Mouse (Mus musculus) kidney, adult 11 months (tissue): ENCODE results near the gene Gmfb.
A peak's percentile ranks its signal among the peaks of the same experiment; 100 is the strongest.
"Not testable (repeated sequence)": the region's sequence is repeated elsewhere in the genome, so short reads cannot be mapped to it uniquely, and the experiment has no call there.

Experiments used
- DNase-seq: peaks from one replicate; pipeline ENCODE4 v3.0.0; 2022

Gmfb gene

GRCm38 (mm10) chr14:46821873-46822716, at the start of gene Gmfb:
Gene Gmfb, minus strand, starts transcription at chr14:46822242.
- peak; percentile 96 for DNase-seq

- no peak for DNase-seq
These were observed 40.9 kb upstream of the Gmfb start for GRCm38 (mm10) chr14:46862922-46863321.

DNA sequence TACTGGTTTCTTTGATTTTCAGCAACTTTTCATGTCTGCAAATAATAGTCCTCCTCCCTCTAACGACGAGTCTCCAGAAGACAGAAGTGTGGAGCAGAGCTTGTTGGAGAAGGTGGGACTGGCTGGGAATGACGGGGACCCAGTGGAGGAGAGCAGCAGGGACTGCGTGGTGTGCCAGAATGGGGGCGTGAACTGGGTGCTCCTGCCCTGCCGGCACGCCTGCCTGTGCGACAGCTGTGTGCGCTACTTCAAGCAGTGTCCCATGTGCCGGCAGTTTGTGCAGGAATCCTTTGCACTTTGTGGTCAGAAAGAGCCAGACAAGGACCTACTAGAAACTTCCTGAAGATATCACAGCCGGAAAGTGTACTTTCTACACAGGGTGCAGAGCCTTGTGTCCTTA, 31.6 kb upstream of the Gmfb start:
- no peak for DNase-seq

DNA sequence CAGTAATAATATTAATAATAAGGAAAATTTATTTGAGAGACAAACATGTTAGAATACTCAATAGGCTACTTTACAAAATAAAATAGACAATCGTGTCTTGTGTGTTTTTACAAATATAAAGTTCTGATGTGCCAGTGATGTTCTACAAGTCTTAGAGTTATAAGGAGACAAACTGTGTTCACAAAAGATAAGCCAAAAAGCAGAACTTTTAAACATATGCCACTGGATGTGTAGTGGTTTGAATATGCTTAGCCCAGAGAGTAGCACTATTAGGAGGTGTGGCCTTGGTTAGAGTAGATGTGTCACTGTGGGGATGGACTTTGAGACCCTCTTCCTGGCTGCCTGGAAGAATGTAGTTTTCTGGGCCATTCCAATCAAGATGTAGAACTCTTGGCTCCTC, 27.7 kb upstream of the Gmfb start:
- DNase-seq: no peak

DNA sequence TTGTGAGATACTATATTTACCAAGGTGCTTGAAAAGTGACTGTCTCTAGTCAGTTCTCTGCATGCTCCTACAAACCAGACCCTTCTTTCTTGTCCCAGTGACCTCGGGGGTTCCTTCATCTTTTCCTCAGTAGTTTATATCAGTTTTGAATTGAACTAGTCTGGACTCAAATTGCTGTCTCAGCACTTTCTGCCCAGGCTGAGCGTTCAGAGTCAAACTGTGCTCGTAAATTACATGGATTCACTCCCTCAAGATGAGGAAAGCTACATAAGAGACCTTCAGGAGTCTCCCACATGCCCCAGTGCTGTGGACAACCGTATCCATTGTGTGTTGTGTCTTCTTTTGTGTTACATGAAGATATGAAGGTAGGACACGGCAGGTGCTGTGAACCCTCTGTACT, 26.7 kb upstream of the Gmfb start:
- no peak for DNase-seq

GRCm38 (mm10) chr14:46848063-46848590, 26.1 kb upstream of the Gmfb start:
- peak; percentile 26 for DNase-seq

GRCm38 (mm10) chr14:46845706-46846105, 23.7 kb upstream of the Gmfb start:
- DNase-seq: no peak

DNA sequence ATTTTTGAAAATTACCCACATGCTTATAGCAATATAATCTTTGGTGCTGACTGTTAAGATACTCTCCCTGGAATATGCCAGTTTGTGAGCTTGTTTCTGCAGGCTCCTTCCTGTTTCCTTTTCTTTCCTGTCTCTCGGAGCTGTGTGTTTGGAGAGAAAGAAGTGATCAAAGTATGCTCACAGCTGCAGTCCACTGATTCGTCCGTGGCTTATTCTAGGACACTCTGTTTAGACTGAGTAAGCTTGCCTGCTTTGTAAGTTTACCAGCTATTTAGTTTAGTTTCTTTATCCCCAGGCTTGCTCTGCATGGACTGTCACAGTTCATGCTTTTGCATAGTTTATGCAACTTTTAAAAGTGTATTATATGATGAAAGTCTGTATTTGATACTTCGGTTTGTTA, 17.3 kb upstream of the Gmfb start:
- no peak for DNase-seq

DNA sequence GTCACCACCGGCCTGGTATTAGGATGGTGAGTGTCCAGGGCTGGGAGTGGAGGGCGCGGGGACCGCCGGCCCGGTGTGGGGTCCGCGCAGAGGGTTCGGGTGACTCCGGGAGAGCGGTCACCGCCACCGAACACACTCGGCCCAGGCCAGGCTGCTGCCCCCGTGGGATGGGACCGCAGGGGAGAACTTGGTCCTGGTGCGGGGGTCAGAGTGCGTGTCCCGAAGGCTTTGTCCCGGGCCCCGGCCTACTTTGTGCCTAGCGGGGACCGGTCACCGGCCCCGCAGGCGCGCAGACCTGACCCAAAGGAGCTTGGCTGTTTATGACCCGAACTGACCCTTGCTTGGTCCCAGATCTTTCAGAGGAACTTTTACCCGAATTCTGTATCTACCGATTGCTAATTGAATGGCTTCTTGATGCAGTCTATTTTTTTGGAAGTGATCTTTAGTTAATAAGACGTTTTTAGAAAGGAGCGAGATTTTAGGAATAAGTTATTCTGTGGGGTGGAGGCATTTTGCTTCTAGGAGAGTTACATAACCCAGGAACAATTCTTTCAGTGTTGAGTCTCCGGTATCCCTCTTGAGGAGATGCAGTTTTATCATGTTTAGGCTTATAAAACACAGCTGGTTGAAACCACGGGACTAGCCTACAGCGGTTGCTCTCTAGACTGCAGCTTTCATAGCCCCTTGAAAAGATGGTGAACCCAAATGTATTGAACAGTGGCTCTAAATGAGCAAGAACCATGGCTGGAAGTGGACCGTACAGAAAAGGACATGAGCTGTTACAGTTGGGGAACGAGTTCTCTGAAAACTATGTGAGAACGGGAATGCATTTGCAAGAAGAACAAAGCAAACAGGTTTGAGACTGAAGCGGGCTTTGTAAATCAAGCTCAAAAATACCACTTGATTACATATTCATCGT, 10.6 kb upstream of the Gmfb start:
- no peak for DNase-seq

DNA sequence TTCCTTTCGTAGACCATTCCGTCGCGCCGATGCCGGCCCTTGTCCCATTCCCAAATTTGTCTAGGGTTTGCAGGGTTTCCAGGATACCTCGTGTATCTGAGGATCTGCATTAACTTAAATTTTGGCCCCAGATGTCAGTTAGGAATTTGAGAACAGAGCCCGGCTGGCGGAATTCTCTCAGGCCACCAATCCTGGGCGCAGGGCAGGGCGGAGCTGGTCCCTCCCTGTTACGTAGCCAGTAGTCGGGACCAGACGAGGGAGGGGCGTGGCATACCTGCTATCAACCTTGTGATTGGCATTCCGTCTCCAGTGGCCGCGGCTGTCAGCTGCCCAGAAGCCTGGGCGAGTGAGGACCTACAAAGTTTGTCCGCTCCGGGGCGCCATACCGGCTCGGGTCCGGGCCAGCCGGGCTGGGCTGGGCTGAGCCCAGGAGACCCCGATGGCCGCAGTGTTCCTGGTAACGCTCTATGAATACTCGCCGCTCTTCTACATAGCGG, 9.8 kb upstream of the Gmfb start, which contains the start of gene Cgrrf1:
TSS of gene Cgrrf1 (plus strand) at position 289 of the 497 bp plus-strand sequence.
- peak; percentile 98 for DNase-seq

DNA sequence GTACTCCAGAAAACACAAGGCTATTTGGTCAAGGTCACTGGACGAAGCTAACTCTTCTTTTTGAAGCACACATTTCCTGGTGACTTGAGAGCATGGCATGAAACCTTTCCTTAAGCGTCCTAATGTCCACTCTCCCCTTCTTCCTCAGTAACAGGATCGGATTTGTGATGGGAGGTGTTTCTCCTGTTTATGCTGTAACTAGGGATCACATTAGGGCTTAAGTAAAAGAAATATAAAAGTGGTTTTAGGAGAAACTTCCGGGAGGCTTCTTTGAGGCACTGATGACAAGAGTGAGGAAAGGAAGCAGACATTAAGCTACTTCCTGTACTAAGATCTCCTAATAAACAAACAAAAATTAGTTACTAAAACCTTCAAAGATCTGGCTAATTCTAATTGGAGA, 9.3 kb upstream of the Gmfb start:
- no peak for DNase-seq

GRCm38 (mm10) chr14:46827430-46827829, 5.4 kb upstream of the Gmfb start:
- no peak for DNase-seq

DNA sequence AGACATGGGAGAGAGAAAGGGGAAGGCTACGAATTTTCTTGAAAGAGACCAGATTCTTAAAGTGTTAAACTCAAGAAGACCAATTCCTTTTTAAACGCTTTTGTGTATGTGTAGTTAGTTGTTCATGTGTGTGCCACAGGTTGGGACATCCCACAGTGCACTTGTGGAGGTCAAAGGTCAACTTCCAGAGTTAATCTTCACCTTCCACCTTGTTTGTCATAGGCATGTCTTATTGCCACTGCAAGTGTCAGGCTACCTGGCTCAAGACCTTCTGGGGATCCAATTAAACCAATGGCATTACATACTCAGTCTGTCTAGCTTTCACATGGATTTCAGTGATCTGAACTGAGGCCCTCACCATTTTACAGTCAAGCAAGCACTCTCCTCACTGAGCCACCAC, 2.0 kb upstream of the Gmfb start:
- DNase-seq: peak; percentile 49

- DNase-seq: peak; percentile 69
These were observed 670 bp downstream of the Gmfb start for GRCm38 (mm10) chr14:46821271-46821872.

DNA sequence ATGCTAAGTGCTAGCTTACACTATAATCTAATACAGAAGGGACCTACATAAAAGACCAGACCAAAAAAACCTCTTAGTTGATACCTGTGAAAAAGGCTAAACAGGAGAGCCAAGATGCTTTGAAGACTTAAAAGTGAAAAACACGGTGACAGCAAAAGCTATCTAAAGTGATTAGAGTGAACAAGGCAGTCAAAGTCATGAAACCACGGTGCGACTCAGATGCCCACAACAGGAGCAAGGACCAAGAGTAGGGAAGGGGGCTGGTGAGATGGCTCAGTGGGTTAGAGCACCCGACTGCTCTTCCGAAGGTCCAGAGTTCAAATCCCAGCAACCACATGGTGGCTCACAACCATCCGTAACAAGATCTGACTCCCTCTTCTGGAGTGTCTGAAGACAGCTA, 2.1 kb downstream of the Gmfb start:
- DNase-seq: not testable (repeated sequence)

- no peak for DNase-seq
These were observed 3.3 kb downstream of the Gmfb start for GRCm38 (mm10) chr14:46818743-46819142.

GRCm38 (mm10) chr14:46816916-46817622, 5.0 kb downstream of the Gmfb start:
- DNase-seq: no peak

GRCm38 (mm10) chr14:46815640-46816039, 6.4 kb downstream of the Gmfb start:
- DNase-seq: no peak

DNA sequence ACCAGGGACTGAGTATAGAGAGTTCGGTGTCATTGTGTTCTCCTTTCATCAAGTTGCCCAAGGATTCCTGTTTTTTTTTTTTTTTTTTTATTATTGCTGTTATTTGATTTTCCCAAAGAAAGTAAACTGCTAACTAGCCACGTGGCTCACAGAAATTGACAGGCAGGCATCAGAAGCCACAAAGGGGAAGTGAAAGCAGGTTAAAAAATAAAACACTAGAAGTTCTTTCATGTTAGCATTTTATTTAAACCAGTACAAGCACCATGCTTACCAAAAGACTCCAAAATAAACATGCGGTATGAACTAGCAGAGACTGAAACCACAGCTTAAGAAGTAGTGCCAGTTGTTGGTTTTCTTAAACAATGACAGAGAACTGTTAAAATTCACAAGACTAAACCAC, 14.1 kb downstream of the Gmfb start:
- DNase-seq: no peak

DNA sequence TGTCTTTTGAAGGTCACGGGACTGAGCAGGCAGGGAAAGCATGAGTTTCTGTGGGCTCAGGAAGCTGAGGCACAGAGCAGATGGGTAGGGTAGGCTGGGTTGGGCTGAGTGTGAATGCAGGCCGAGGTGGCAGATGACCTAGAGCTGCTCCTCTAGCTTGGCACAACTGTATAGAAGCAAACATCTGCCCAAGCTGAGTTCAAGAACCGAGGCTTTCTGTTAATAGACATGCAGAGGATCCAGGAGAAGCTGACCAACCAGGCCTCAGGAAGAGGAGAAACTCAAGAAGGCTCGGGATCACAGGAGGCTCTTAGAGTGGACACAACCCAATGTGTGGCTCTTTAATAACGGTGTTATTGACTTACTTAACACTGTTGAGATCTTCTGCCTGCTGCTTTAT, 15.9 kb downstream of the Gmfb start:
- DNase-seq: no peak

GRCm38 (mm10) chr14:46803791-46804190, 18.3 kb downstream of the Gmfb start:
- no peak for DNase-seq

GRCm38 (mm10) chr14:46803259-46803658, 18.8 kb downstream of the Gmfb start:
- no peak for DNase-seq
